ENCODE assay signal across 38 mouse cellular contexts in genomic region chr11:116731060-116731580, GRCm38 (mm10). TPM values are rescaled to one million over a fixed set of nuclear protein-coding genes. Genes with fewer than 3 reads are reported as not detected.
"Had no signal": no experiment of that assay in that cellular context is flagged by ENCODE, and none has a peak within 500 bp of the region (broad histone marks: within the 10 kb centered on the region; RNA-seq: fewer than 3 reads in every experiment).

No protein-coding gene starts in this region.

RNA-seq across cellular contexts. Expression of gene St6galnac1, which starts 44.2 kb away (rescaled TPM):
- total RNA-seq: left cerebral cortex, postnatal 10 days; left cerebral cortex, postnatal 14 days; left cerebral cortex, postnatal 25 days; left cerebral cortex, postnatal 36 days; left cerebral cortex, postnatal 4 days; liver, adult 2 months; megakaryocyte progenitor cell, adult 5-6 weeks; megakaryocyte, adult 5-6 weeks; megakaryocyte-erythroid progenitor cell, adult 5-6 weeks; midbrain, postnatal 0 days; monocyte, adult 5-6 weeks had no signal
- polyA plus RNA-seq: limb, embryonic 10.5 days; limb, embryonic 11.5 days; limb, embryonic 12.5 days; limb, embryonic 13.5 days; limb, embryonic 14.5 days; limb, embryonic 15.5 days; liver, adult 2 months; liver, embryonic 11.5 days; liver, embryonic 12.5 days; liver, embryonic 13.5 days; liver, embryonic 14.5 days; liver, embryonic 15.5 days; liver, embryonic 16.5 days; liver, postnatal 0 days; lung, embryonic 14.5 days; lung, embryonic 15.5 days; lung, embryonic 16.5 days; lung, postnatal 0 days; macrophage; midbrain, embryonic 10.5 days; midbrain, embryonic 11.5 days; midbrain, embryonic 12.5 days; midbrain, embryonic 13.5 days; midbrain, embryonic 14.5 days; midbrain, embryonic 15.5 days; midbrain, embryonic 16.5 days; midbrain, postnatal 0 days; myocyte; neural tube, embryonic 11.5 days had no signal
